Mouse (Mus musculus) neural tube, embryonic 11.5 days (tissue): Measurements from ENCODE around the gene Vtcn1. TPM values are rescaled to one million over a fixed set of nuclear protein-coding genes. Genes with fewer than 3 reads are reported as not detected.

Source experiments
- ATAC-seq: fragments of 200-750 bp; cut with Nextera tagmentation; 2 replicates; pipeline ENCODE4 v1.8.0; 2017; ENCODE audit warnings: moderate number of reproducible peaks, mild to moderate bottlenecking, moderate TSS enrichment, moderate library complexity; ENCODE audit not compliant: insufficient read depth, low FRiP score, low TSS enrichment
- DNase-seq: peaks from one replicate; pipeline ENCODE4 v3.0.0-alpha.2; 2015; ENCODE audit warnings: low spot score
- H3K27ac ChIP-seq: fragments of 300-500 bp; sonication (generic); 2 replicates; pipeline ENCODE4 v1.5.1; 2014; ENCODE audit warnings: low read depth, mild to moderate bottlenecking, low read length
- H3K27me3 ChIP-seq: fragments of 300-500 bp; sonication (generic); 2 replicates; pipeline ENCODE4 v1.6.1; 2014; ENCODE audit warnings: mild to moderate bottlenecking, low read length, mixed read lengths; ENCODE audit not compliant: control insufficient read depth, insufficient read depth
- H3K36me3 ChIP-seq: fragments of 300-500 bp; sonication (generic); 2 replicates; pipeline ENCODE4 v1.6.1; 2014; ENCODE audit warnings: mild to moderate bottlenecking, low read length, moderate library complexity, mixed read lengths; ENCODE audit not compliant: control insufficient read depth, insufficient read depth
- H3K4me1 ChIP-seq: fragments of 300-500 bp; sonication (generic); 2 replicates; pipeline ENCODE4 v1.6.1; 2014; ENCODE audit warnings: low read length, mixed read lengths; ENCODE audit not compliant: control insufficient read depth, insufficient read depth
- H3K4me2 ChIP-seq: fragments of 300-500 bp; sonication (generic); 2 replicates; pipeline ENCODE4 v1.6.1; 2014; ENCODE audit warnings: low read depth, mild to moderate bottlenecking, moderate library complexity
- H3K4me3 ChIP-seq: fragments of 300-500 bp; sonication (generic); 2 replicates; pipeline ENCODE4 v1.5.1; 2014; ENCODE audit warnings: low read depth, low read length
- H3K9ac ChIP-seq: fragments of 300-500 bp; sonication (generic); 2 replicates; pipeline ENCODE4 v1.6.1; 2014; ENCODE audit warnings: mild to moderate bottlenecking, low read length
- H3K9me3 ChIP-seq: fragments of 300-500 bp; sonication (generic); 2 replicates; pipeline ENCODE4 v1.6.1; 2016; ENCODE audit warnings: low read length; ENCODE audit not compliant: control insufficient read depth
- WGBS: fragments of 180-500 bp; shearing (Covaris S2); extraction: QIAGEN DNeasy Blood & Tissue Kit; methylation state at CpG from one replicate; pipeline ENCODE4 v1.1.7; 2014; 5-methylcytosine and 5-hydroxymethylcytosine counted together
- polyA plus RNA-seq: library from polyadenylated mRNA; unstranded; fragments of >200 nt; fragmentation: Nextera tagmentation; extraction: Ambion mirVana; gene quantifications from 2 replicates; pipeline ENCODE4 v1.2.1, GENCODE M21; 2014

The Vtcn1 gene
- polyA plus RNA-seq, 1 experiment from 2014 or later: not detected

DNA sequence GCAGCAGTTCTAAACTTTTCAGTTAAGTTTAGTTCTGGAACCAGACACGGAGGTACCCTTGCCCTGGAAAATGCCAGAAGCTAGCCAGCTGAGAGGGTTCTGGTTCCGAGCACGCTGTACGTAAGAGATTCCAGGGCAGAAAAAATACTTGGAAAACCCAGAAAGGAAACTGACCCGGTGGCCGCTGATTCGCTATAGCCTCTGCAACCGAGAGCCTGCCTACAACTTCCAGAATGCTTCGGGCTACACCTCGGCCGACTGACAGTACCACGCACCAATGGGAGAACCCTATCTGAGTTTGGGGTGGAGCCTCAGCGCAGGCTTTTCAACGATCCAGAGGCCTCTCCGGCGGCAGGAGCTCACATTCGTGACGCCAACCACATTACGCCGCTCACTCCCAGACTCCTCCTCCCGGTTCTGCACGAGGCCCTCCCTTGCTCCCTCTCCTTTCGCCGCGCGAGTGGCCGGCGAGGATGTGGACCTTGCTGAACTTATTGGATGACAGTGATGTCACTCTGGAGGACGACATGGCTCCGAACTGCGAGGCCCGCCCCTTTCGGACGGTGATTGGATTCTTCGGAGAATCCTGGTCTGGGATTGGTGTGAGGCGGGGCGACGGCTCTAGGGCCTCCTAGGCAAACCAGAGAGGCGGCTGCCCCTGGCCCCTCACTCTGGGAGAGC is 96.7 kb downstream of the Vtcn1 start, which contains the start of gene Trim45:
Gene Trim45 (plus strand): TSS at position 378 of the 681 bp plus-strand sequence.
- Histone ChIP-seq H3K36me3 (no peaks in the 10 kb centered on the region; the same call in 1 of the 2 replicates), H3K9me3 (no peaks in the 10 kb centered on the region), H3K4me2 (peak within 1 kb of the TSS; percentile 63), H3K27ac (peak within 1 kb of the TSS; percentile 35; the same call in 1 of the 2 replicates), H3K4me3 (peak within 1 kb of the TSS; percentile 52), H3K27me3 (no peaks in the 10 kb centered on the region), H3K4me1 (peaks cover 6% of the 10 kb centered on the region; the same call in 1 of the 2 replicates), H3K9ac (peak within 1 kb of the TSS; percentile 64)
- DNase-seq: peak; percentile 98
- WGBS: under 1% methylated on average over 39 of the region's 39 CpGs
- peak; percentile 99 for ATAC-seq

DNA sequence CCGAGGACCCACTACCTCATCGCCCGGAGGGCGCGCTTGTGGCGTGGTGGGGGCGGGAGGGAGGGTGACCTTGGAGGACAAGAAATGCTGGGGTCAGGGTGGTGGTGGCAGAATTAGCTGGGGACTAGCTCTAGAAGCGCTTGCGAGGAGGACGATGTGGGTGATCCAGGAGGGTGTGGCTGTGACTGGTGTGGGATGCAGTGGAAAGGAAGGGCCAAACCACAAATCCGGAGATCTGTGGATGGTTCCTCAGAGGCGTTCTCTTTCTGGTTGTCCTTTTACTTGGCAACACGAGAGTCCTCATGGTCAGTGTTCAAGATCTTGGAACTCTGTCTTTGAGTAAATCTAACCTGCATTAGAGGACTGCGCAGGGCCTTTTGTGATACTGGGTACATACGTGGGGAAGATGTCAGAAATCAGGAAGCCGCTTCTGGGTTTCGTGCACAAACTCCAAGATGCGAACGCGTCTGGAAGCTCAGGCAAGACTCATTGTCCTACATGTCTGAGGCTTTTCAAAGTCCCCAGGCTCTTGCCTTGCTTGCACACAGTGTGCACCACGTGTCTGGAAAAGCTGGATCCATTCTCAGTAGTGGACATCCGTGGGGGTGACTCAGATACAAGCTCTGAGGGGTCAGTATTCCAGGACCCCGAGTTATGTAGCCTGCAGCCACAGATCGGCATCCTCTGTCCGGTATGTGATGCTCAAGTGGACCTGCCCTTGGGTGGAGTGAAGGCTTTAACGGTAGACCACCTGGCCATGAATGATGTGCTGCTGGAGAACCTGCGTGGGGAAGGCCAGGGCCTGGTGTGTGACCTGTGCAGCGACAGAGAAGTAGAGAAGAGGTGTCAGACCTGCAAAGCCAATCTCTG is 97.5 kb downstream of the Vtcn1 start:
- ATAC-seq: peak; percentile 64
- H3K27ac ChIP-seq: peak overlapping the region; percentile 35; the same call in 1 of the 2 replicates
- no peaks in the 10 kb centered on the region for H3K9me3 ChIP-seq
- H3K27me3 ChIP-seq: no peaks in the 10 kb centered on the region
- H3K9ac ChIP-seq: peak overlapping the region; percentile 64
- no peaks in the 10 kb centered on the region; the same call in 1 of the 2 replicates for H3K36me3 ChIP-seq
- peaks cover 6% of the 10 kb centered on the region; the same call in 1 of the 2 replicates for H3K4me1 ChIP-seq
- peak overlapping the region; percentile 63 for H3K4me2 ChIP-seq
- H3K4me3 ChIP-seq: peak overlapping the region; percentile 52
- no peak for DNase-seq
- 43% methylated on average over 26 of the region's 28 CpGs for WGBS

DNA sequence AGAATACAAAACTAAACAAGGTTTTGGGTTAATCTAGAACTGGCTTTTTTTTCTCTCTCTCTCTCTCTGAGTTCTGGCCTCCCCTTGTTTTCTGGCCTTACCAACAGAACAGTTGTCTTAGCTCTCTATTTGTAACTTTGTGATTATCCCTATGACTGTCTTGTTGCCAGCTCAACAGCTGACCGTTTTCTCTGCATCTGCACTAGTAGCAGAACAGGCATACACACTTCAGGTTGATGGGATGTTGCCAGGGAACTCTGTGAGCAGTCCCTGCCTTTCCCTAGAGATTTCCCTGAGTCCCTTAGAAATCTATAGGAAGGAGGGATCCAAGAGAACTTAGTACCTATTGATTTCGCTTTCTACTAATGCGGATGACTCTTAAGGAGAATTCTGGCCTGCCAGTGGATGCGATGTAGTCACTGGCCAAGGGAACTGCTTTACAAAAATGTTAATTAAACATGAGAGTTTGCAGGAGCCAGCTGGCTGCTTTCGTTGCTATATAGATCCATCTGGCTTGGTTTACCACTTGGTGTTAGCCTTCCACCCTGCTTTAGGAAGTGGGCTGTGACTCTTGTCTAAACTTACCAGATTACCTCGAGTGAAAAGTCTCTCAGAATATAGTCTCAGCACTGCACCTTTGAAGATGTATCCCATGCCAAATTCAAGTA is 98.9 kb downstream of the Vtcn1 start:
- 80% methylated on average over 6 of the region's 6 CpGs for WGBS
- peaks cover 6% of the 10 kb centered on the region; the same call in 1 of the 2 replicates for H3K4me1 ChIP-seq
- no peak for ATAC-seq
- DNase-seq: no peak
- no peak overlapping the region for H3K4me3 ChIP-seq
- H3K4me2 ChIP-seq: no peak overlapping the region
- no peak overlapping the region for H3K27ac ChIP-seq
- H3K9ac ChIP-seq: no peak overlapping the region
- H3K27me3 ChIP-seq: no peaks in the 10 kb centered on the region
- peaks cover 2% of the 10 kb centered on the region for H3K36me3 ChIP-seq
- H3K9me3 ChIP-seq: no peaks in the 10 kb centered on the region

DNA sequence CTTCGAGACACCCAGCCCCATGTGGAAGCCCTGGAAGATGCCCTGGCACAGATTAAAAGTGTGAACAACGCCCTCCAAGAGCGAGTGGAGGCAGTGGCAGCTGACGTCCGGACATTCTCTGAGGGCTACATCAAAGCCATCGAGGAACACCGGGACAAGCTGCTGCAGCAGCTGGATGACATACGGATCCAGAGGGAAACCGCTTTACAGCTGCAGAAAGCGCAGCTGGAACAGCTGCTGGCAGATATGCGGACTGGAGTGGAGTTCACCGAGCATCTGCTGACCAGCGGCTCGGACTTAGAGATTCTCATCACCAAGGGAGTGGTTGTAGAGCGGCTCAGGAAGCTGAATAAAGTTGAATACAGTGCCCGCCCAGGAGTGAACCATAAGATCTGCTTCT is 99.9 kb downstream of the Vtcn1 start:
- Histone ChIP-seq H3K9ac (no peak overlapping the region), H3K27me3 (no peaks in the 10 kb centered on the region), H3K36me3 (peaks cover 5% of the 10 kb centered on the region), H3K4me3 (no peak overlapping the region), H3K4me1 (peaks cover 6% of the 10 kb centered on the region; the same call in 1 of the 2 replicates), H3K4me2 (no peak overlapping the region), H3K9me3 (no peaks in the 10 kb centered on the region), H3K27ac (no peak overlapping the region)
- 76% methylated on average over 16 of the region's 16 CpGs for WGBS
- ATAC-seq (no peak), DNase-seq (no peak)

DNA sequence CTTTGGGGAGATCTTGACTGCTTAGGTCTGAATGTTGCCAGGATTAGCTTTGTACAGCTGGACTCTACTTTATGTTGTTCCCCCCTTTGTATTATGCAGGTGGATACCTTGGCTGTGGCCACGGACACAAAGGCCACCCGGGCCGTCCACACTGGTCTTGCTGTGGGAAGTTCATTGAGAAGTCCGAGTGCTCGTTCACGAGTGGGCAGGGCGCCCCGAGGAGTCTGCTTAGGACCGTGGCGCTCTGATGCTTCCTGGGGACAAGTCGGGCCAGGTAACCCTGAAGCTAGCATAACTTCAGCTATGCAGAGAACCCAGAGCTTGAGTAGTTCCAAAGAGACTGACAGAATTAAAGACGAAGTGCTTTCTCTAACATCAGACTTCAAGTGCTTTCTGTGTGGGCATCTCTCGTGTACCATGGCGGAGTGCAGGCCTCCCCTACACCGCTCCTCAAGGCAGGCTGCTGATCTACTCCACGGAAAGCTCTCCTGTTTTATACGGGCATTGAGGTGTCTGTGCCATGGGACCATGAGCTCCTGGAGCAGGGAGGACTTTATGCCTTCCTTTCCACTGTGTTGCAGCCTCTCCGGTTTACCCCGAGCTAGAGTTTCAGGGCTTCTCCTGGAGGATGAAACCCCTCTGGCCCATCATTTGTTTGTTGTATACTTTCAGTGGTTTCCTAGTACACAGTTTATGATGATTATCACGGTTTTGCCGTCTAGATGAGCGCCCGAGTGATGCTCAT is 106.2 kb downstream of the Vtcn1 start:
- H3K27ac ChIP-seq: no peak overlapping the region
- H3K4me3 ChIP-seq: no peak overlapping the region

DNA sequence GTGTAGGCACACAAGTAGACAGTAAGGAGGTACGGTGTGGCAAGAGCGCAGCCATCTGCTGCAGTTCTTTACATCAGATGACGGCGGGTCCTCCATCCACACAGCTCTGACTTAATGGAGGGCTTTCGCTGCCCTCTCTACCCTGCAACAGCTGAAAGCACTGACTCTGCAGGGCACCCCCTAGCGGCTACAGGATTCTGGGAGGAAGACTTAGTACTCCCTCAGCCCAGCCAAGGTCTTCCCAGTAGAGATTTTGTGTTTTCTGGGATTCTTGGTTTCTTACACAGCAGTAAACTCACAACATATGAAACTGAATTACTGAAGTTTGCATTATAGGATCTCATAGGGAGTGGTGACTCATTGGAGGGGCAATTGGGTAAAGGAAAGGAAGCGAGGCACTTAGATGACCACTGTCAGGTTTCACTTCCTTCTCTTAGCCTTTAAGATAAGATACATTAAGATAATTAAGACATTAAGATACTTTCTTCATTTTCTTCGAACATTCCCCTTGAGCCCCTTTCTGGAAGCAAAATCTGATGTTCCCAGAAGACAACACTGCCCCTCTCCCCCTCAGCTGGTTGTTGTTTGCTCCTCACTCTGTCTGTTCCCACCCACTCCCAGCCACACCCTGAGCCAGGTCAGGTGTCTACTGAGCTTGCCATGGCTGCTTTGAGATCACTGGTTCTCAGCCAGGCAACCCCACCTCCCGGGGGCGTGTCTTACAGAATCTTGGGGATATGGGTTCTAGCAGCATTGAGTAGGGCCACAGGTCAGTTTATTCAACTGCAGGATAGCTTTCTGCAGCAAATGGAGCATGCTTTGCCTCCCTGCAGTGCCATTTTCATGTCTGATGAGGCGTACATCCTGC is 107.1 kb downstream of the Vtcn1 start:
- Histone ChIP-seq H3K4me3 (no peak overlapping the region), H3K36me3 (peaks cover 12% of the 10 kb centered on the region), H3K27me3 (no peaks in the 10 kb centered on the region), H3K4me2 (no peak overlapping the region), H3K4me1 (no peaks in the 10 kb centered on the region), H3K9me3 (no peaks in the 10 kb centered on the region), H3K9ac (no peak overlapping the region), H3K27ac (no peak overlapping the region)
- no peak for DNase-seq
- no peak for ATAC-seq
- 71% methylated on average over 11 of the region's 11 CpGs for WGBS

More for the DNA sequence above, 106.2 kb downstream of the Vtcn1 start:
- ATAC-seq (no peak), DNase-seq (no peak)
- no peaks in the 10 kb centered on the region for H3K27me3 ChIP-seq
- 94% methylated on average over 23 of the region's 23 CpGs for WGBS
- no peaks in the 10 kb centered on the region for H3K4me1 ChIP-seq
- H3K36me3 ChIP-seq: peaks cover 12% of the 10 kb centered on the region
- H3K9ac ChIP-seq: no peak overlapping the region
- H3K9me3 ChIP-seq: no peaks in the 10 kb centered on the region
- no peak overlapping the region for H3K4me2 ChIP-seq

DNA sequence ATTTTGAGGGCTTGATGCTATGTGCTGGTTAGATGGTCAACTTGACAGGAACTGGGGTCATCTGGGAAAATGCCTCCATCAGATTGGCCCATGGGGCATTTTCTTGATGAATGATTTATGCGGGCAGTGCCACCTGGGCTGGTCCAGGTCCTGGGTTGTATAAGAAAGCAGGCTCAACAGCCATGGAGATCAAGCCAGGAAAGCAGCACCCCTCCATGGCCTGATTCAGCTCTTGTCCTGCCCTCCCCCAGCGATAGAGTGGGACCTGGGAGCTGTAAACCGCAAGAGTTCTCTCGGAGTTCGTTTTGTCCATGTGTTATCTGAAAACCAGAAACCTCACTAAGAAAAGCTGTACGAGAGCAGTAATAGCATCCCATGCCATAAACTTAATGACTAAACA is 110.3 kb downstream of the Vtcn1 start:
- no peaks in the 10 kb centered on the region for H3K4me1 ChIP-seq
- H3K9me3 ChIP-seq: no peaks in the 10 kb centered on the region
- ATAC-seq (no peak), DNase-seq (no peak)
- H3K9ac ChIP-seq: no peak overlapping the region
- no peak overlapping the region for H3K27ac ChIP-seq
- H3K36me3 ChIP-seq: peaks cover 10% of the 10 kb centered on the region; the same call in 1 of the 2 replicates
- WGBS: 66% methylated on average over 6 of the region's 6 CpGs
- H3K4me2 ChIP-seq: no peak overlapping the region
- no peak overlapping the region for H3K4me3 ChIP-seq
- H3K27me3 ChIP-seq: no peaks in the 10 kb centered on the region
